Mouse (Mus musculus) inflammation-experienced regulatory T-cells, adult 6 months (primary cell): Measurements from ENCODE around the gene Ctrb1. TPM values are rescaled to one million over a fixed set of nuclear protein-coding genes. Genes with fewer than 3 reads are reported as not detected.

Source experiments
- ATAC-seq: one replicate; pipeline ENCODE4 v1.8.0; 2017
- polyA plus RNA-seq, 3 experiments: library from polyadenylated mRNA; unstranded; fragments of 100-300 nt; shearing (Covaris generic); gene quantifications; one replicate each; pipeline ENCODE4 v1.2.1; 2017

Gene Ctrb1
- polyA plus RNA-seq, 3 experiments from 2014 or later, result not detected

DNA sequence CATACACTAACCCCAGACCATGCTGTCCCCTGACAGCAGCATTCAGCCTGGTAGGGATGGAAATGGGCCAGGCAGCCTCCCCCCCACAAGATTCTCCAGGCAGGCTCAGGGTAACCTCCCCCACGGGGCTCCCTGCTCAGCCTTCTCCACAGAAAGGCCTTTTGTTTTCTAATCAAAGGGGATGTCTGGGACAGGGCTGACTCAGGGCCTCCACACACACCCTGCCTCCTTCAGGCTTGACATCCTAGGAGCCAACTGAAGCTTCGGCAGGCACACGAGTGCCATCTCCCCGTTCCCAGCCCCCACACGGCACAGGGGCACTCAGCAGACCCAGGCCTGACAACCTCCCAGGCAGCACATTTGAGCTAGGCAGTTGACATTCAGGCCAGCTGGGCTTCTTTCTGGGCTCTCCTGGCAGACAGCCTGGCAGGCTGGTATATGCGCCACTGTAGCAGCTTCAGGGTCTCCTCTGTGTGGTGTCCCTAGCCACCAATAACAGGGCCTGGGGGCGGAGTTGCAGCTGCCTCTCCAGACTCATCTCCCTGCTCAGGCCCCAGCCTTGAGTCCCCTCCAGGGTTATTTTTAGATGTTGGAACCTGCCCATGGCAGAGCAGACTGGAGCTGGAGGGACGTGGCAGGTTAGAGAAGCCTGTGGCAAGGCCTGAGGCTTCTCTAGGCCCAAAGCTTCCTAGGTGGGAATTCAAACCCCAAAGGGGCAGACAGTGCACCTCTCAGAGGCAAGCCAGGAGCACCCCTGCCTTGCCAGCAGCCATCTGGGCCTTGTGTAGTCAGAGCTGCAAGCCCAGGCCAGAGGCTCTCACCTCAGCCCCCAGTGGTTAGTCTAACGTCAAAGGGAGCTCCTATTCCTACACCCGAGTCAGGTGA, 26.0 kb upstream of the Ctrb1 start:
- no peak for ATAC-seq

DNA sequence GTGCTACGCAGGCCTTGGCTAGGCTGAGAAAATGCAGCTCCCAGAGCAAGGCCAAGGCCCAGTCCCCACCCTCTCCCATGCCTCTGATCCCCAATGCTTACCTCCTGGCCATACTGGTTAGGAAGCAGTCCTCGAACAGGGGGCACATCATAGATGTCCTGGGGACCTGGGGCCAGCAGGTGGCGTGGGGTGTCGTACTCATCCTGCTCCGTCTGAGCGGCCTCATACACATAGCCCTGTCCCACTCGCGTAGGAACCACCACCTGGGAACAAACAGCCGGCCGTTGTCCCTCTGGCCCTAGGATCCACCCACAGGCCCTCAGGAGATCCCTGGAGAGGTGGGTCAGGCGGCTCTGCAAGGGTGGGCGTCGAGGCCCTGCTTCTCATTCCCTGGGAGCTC, 24.7 kb upstream of the Ctrb1 start:
- no peak for ATAC-seq

DNA sequence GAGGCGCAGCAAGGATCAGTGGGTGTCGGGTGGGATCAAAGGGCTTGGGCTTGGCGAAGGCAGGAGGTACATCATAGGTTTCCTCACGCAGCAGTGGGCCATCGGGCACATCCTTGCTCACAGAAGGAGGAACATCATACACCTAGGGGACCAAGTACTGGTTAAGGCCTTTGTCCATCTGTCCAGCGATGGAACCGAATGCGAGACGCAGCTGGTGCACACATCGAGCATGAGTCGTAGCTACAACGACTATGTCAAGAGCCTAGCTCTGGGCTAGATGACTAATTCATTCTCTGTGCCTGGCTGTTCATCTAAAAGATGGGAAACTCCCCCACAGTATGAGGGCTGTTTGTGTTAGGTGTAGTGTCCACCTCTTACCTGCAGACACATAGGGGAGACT, 23.5 kb upstream of the Ctrb1 start:
- ATAC-seq, result no peak

DNA sequence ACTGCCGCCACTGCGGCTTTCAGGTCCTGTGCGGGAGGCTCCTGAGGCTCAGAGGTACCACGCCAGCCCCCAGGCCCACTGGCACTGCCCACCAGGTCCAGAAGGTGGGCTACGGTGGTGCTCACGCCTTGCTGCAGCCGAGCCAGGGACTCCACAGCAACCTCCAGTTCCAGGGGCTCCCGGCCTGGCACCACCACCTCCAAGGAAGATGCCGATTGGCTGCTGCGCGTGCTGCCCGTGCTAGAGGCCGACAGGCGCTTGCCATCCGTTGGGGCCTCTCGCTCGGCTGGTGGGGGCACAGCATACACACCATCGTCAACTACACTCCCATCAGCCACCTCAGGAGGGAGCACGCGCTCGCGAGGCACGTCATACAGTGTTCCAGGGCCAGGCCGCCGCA, 23.0 kb upstream of the Ctrb1 start:
- ATAC-seq, result no peak

DNA sequence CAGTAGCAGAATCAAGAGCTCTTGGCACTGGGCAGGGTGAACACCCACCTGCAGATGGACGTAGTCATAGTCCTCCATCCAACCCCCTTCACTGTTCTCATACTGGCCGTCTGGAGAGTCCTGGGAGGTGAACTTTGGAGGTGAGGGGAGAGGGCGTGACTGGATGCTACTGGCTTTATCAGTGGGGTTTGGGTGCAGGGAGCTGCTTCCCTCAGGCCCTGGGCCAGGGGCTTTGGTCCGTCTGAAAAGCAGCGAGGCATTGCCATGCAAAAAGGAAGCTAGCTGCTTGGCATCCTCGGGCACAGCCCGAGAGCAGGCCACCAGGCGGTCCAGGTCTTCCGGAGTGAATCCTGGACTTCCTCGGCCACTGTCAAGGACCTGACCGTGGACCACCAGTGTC, 22.5 kb upstream of the Ctrb1 start:
- ATAC-seq, result no peak

DNA sequence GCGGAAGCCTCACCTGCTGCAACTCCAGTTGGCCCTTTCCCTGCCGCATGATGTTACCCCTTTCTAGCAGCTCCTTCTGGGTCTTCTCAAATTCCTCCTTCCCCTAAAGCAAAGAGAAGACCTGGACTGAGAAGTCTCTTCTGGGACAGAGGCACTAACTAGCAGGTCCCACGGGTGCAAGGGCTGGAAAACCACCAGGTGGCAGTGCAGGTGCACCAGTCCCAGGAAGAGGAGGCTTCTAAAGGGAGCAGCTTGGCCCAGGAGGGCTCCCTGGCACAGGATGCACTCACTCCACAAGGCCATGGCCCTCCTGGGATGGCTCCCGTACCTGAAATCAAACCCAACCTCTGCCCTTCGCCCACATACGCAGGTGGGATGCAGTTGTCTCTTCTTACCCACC, 21.8 kb upstream of the Ctrb1 start:
- peak; percentile 73 for ATAC-seq

DNA sequence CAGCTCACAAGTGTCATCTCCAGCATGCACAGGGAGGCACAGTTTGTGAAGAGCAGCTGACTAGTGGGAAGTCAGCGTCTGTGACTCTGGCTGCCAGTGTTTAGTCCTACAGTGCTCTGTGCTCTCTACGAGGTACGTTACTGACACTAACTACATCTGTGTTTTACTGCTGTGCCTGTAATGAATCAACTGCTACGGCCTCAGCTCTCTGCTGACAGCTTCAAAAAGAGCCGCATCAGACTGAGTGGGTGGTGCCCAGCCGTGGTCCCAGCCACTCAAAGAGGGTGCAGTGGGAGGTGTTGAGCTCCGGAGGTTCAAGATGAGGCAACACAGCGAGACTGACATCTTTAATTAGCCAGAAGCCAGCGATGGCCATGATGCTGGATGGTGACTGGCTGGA, 21.3 kb upstream of the Ctrb1 start:
- ATAC-seq, result no peak

DNA sequence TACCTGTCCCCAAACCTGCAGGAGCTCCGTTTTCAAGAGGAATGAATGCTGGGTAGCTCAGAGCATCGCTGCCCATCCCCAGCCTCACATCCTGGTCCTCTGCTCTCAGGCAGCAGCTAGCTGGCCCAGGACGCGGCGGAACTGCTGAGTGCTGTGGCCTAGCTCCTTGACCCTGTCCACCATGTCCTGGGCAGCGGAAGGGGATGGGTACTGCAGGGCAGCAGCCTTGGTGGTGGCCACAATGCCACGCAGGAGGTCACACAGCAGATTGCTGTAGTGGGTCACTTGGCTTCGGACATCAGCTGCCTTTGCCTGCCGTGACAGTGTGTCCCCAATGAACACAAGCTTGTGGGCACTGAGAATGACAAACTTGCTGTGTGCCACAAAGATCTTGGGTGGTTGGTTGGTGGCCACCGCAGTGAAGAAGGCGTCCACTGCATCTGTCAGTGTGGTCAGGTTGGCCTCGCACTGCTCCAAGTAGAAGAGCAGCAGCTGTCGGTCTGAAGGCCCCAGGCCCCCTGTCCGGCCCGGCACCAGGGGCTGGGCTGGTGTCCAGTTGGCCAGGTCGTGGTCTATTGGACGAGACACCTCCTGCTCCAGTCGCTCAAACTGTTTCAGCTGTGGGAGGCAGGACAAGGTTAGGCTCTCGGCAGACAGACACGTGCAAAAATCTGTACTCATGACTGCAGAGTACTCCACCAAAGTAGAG, 20.1 kb upstream of the Ctrb1 start:
- ATAC-seq, result no peak

DNA sequence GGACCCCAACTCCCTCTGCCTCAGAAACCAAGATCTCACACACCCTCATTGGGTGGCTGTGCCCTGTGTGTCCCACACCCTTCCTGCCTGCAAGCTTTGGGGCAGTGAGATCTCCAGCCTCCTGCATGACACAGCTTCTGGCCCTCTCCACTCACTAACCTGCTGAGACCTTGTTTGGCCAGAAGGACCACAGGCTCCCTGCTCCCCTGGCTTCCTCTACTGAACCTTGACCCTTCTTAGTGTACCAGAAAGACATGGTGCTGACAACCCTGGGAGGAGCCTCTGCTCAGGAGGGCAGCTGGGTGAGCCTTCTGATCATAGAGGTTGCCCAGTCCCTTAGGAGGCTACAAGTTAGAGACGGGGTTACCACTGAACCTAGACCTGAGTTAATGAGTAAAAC, 18.4 kb upstream of the Ctrb1 start:
- no peak for ATAC-seq

DNA sequence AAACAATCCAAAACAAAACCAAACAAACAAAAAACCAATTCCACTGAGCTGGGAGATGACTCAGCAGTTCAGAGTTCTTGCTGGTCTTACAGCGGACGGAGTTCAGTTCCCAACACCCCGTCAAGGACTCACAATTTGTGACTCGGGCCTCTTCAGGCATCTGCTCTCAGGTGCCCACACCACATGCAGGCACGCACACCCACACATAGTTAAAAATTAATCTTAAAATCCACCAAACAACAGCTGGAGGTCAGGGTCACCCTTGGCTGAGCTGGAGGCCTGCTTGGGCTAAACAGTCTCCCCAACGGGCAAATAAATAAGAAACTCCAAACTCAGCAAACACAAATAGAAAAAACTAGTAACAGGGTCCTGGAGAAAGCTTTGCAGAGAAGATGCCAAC, 17.5 kb upstream of the Ctrb1 start:
- no peak for ATAC-seq

DNA sequence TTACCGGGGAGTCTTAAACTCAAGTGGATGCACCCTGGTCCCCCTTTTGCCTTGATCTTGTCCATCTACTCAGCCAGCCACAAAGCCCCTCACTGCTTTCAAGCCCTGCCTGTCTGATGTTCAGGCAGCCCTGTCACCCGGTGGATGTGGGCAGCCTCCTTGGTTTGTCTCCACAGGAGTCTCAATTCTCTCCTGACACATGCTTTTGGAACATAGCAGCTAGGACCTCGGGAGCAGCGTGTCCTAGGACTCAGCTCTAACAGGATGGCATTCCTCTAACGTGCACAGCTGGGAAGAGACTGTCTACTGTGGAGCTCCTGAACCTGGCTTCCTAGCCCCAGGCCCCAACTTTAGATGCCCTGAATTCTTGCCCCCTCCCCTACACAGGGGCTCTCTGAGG, 14.9 kb upstream of the Ctrb1 start:
- ATAC-seq, result no peak

DNA sequence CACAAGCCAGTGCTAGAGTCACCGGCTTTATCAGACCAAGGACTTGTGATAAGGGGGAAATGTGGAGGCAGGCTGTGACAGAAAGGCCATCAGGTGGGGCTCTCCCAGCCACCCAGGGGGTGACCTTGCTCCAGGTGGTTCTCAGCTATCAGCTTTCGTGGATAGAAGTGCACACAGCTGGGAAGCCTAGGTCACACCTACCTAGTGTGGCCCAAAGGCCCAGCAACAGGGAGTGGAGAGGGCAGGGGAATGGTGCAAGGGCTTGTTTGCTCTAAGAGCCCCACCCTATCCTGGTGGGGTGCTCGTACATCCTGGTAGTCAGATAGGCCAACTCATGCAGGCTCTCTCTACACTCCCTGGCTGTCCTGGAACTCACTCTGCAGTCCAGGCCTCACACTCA, 14.4 kb upstream of the Ctrb1 start:
- ATAC-seq, result no peak

DNA sequence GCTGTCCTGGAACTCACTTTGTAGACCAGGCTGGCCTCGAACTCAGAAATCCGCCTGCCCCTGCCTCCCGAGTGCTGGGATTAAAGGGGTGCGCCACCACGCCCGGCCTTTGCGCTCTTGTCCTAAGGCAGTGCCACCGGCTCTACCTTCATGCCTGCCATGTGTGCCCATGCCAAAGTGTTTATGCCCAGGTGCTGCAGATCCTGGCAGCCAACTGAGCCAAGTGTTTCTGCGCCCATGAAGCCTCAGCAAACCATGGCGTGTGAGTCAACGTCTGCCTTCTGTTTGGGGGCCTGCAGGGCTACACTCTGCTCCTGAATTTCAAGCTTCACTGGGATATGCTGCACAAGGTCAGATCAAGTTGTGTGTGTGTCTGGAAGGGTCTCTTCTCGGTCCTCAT, 13.8 kb upstream of the Ctrb1 start:
- ATAC-seq, result no peak

DNA sequence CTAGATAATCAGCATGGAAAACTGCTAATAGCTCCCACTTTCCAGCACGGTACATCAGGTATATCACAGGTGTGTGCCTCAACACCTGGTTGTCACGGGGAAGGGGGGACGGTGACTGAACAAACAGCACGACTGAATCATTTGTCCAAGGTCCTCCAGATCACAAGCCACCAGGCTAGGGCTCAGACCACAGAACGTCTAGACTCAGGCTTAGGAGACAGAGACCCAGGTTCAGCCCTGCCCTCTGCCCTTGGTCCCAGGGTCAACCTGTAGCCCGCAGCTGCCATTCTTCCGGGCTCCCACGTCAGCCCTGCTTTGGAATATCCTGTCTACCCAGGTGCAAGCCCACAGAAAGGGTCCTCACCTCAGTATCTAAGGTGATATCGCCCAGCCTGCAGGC, 10.6 kb upstream of the Ctrb1 start:
- ATAC-seq, result no peak

DNA sequence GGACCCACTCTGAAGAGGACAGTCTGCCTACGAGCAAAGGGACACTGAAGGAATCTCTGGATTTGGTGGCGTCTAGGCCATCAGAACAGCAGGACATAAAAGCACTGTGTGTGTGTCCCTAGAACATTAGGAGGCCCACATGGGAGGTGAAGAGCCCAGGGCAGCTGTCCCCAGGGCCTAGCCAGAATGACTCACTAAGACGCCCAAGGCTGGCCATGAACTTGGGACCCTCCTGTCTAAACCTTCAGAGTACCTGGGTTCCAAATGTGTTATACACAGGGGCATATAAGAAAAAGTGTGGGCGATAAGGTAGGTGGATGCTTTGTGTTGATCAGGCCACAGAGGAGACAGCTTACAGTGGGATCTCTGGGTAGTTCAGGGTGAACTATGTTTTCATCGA, 9.9 kb upstream of the Ctrb1 start:
- no peak for ATAC-seq

DNA sequence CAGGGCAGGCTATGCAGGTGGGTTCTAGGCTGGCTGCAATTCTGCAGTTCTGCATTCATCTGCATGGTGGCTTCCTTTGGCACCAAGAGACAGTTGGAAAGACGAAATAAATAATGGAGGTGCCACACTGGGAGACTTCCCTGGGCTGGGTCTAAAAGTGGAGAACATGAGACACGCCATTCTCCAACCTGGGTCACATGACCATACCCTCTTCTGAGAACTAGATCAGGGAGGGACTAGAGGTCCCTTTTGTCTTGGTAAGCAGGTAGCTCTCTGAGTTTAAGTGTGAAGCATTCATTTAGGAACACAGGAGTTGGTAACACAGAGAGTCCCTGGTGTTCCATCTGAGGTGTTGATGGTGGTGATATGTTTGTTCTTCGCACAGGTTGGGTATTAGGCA, 9.4 kb upstream of the Ctrb1 start:
- ATAC-seq, result no peak

DNA sequence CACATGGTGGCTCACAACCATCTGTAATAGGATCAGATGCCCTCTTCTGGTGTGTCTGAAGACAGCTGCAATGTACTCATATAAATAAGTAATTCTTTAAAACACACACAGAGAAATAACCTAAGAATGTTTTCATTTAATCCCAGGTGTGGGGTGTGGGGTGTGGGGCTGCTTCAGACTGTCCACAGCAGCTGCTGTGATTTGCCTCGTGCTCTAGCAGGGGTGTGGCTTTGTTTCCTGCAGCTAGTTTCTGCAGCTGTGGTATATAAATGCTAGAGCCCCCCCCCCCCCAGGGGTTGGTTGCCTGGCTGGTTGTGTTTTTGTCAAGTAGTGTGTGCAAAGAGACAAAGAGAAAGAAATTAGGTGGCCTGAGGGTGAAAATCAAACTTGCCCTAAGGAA, 8.2 kb upstream of the Ctrb1 start:
- ATAC-seq, result no peak

DNA sequence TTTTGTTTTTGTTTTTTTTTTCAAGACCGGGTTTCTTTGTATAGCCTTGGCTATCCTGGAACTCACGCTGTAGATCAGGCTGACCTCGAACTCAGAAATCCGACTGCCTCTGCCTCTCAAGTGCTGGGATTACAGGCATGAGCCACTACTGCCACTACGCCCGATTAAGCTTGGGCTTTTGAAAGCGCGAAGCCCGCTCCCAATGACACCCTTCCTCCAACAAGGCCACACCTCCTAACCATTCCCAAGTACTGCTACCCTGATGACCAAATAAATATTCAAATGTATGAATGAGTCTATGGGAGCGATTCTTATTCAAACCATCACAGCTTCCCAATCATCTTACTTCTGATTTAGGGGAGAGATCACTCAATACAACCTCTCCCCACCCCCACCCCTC, 6.8 kb upstream of the Ctrb1 start:
- ATAC-seq, result no peak

DNA sequence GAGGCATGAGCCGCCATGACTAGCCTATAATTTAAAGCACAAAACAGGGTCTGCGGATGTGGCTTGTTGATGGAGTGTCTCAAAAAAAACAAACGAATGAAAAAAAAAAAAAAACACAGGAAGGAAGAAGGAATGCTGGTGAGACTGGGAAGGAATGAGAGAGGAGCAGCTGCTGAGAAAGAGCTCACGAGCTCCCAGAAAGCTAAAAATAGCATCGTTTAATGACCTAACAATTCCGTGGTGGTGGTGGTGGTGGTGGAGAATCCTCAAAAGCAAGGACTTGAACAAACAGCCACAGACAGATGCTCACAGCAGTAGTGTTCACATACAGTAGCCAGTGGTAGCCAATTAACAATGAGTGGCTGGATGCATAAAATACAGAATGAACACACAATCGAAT, 4.6 kb upstream of the Ctrb1 start:
- ATAC-seq, result no peak

DNA sequence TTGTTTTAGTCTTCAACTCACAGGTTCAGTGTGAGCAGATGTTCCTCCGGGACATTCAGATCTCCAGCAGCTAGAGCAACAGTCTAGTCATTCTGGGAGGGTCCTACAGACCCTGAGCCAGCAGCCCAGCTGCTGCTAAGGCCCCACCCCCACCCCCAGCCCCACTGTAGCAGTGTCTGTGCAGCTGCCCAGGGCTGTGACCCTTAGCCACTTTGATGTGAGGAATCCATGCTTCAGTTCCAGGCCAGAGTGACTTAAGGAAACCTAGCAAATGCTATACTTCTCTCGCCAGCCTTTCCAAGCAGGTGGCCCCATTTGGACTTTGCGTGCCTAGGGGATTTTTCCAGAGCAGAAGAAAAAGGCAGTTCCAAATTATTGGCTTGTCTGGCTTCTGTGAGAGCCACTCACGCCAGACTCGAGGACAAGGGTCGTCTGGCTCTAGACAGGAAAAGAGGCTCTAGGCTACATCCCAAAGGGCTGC, 2.5 kb upstream of the Ctrb1 start:
- no peak for ATAC-seq

DNA sequence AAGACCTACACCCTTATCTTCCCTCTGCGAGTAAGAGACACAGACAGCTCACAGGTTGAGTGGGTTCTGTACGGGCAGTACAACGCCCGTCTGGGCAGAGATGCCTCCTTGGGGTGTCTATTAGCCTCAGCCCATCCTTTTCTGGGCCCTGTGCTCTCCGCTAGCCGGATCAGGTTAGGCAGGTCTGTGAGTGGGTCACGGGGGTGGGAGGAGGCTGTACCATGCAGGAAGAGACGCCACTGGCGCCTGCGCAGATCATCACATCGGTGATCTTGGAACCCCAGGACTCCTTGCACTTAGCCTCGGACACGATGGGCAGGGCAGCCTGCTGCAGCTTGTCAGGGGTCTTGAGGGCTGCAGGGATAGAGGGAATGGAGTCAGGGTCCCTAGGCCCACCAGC, 3.9 kb downstream of the Ctrb1 start:
- no peak for ATAC-seq

DNA sequence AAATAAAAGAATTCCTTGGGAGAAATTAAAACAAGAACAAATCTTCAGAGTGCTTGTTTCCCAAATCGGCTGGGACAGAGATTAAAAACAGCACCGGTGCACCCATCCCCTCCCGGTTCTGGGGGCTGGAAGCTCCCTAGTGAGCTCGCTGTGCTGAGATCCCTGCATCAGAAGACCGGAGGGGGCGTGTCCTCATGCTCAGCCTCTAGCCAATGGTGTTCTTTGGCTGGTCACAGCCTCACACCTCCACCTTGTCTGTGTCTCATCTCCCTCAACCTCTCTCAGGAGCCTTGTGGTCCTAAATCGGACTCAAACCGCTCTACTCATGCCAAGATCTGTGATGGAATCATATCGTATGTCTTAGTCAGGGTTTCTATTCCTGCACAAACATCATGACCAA, 8.3 kb downstream of the Ctrb1 start:
- ATAC-seq, result no peak

DNA sequence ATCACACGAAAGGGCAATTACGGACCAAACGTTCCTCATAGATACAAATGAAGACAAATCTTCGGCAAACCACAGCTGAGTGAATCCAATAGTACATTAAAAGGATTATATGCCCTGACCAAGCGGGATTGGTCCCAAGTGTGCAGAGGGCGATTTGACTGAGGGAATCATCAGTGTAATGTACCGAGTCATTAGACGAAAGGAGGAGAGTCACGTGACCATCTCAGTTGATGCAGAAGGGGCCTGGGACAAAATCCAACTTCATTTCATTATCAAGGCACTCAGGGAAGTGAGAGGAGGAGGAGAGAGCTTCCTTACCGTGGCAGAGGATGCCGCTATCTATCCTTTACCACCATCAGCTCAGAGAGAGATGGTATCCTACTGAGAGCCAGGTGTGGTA, 9.7 kb downstream of the Ctrb1 start:
- ATAC-seq, result no peak

DNA sequence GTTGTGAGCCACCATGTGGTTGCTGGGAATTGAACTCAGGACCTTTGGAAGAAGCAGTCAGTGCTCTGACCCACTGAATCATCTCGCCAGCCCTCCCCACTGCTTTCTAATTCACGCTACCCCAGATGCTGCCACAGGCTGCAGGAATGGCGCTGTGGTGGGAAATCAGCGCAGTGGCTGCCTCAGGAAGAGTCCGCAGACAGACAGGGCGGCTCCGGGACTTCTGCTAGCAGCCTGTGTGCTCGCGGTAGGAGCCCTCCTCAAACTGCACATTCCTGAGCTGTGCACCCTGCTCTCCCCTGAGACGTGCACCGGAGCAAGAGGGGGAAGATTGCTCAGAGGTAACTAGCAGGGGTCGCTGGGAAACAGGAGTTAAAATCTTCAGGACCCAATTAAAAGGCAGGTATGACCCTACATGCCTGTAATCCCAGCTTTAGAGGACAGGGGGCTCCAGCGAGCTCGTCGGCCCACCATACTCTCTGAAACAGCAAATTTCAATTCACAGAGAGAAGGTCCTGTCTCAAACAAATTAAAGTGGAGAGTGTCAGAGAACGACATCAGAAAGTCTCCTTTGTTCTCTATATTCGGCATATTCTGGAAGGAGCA, 10.3 kb downstream of the Ctrb1 start:
- ATAC-seq, result no peak
